Mouse (Mus musculus): ENCODE data around the gene Gata5. TPM values are rescaled to one million over a fixed set of nuclear protein-coding genes. Genes with fewer than 3 reads are reported as not detected.

Gata5 gene
- total and polyA plus RNA-seq, 3 experiments, result not detected

DNA sequence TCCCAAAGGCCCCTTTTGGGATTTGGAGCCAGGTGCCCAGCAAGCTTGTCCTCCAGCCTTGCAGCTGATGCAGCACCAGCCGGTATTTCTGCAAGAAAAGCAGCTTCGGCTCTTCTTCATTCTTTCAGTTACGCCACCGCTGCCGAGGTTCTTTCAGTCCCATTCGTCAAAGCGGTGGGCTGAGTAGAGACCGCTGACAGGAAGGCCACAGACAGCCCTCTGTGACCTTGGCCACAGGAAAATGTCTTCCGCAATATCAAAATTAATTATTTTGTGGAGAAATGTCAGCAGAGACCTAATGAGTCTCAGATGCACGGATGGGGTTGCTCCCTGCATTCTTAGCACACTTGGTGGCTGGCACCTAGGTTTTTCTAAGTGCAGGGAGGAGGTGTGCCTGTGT lies 38.8 kb upstream of the Gata5 start:
- Histone ChIP-seq H3K4me1 (ENCODE audit: control insufficient read depth in 1 of 2, insufficient read depth in 2 of 2, low read length in 2 of 2) (no peaks in the 10 kb centered on the region), H3K36me3 (ENCODE audit: control insufficient read depth in 1 of 2, insufficient read depth in 2 of 2, low read length in 2 of 2) (no peaks in the 10 kb centered on the region), H3K79me2 (ENCODE audit: control insufficient read depth, insufficient read depth, low read length, poor library complexity) (no peaks in the 10 kb centered on the region), H3K9ac (ENCODE audit: control insufficient read depth, low read depth, low read length, poor library complexity, severe bottlenecking) (no peak overlapping the region), H3K27me3 (ENCODE audit: control insufficient read depth in 1 of 2, insufficient read depth in 2 of 2, low read length in 2 of 2) (peaks cover 4 to 6% of the 10 kb centered on the region in 2 experiments), H3K27ac (ENCODE audit: control insufficient read depth, low read depth, low read length) (no peak overlapping the region), H3K9me3 (replicated peaks; ENCODE audit: insufficient read depth, low read length) (no peaks in the 10 kb centered on the region), H3K4me3 (ENCODE audit: control insufficient read depth in 1 of 2, insufficient read depth in 1 of 2, low read depth in 2 of 2, low read length in 2 of 2) (no peak overlapping the region)
- no peak for DNase-seq (ENCODE audit: low read depth, low spot score)
- TF ChIP-seq RCOR1 (IDR thresholded peaks at IDR 0.05; ENCODE audit: low read depth, low read length) (no peak), MAX (IDR thresholded peaks at IDR 0.05; ENCODE audit: low read length) (no peak), JUND (IDR thresholded peaks at IDR 0.05; ENCODE audit: low read depth, low read length) (no peak), TCF12 (IDR thresholded peaks at IDR 0.05; ENCODE audit: low read depth, low read length) (no peak), MYC (IDR thresholded peaks at IDR 0.05; ENCODE audit: low read depth, low read length) (no peak), SMC3 (IDR thresholded peaks at IDR 0.05; ENCODE audit: low read depth, low read length) (no peak), NELFE (IDR thresholded peaks at IDR 0.05; ENCODE audit: low read depth, low read length) (no peak), GABPA (IDR thresholded peaks at IDR 0.05; ENCODE audit: low read depth, low read length) (no peak), CHD1 (IDR thresholded peaks at IDR 0.05; ENCODE audit: low read depth, low read length) (no peak), TBP (IDR thresholded peaks at IDR 0.05; ENCODE audit: low read depth, low read length) (no peak), ZMIZ1 (IDR thresholded peaks at IDR 0.05; ENCODE audit: low read depth, low read length) (no peak), UBTF (IDR thresholded peaks at IDR 0.05; ENCODE audit: borderline replicate concordance, insufficient read depth, low read depth, low read length) (no peak), KAT2A (conservative IDR thresholded peaks at IDR 0.05; ENCODE audit: low read depth, low read length) (no peak), MEF2A (IDR thresholded peaks at IDR 0.05; ENCODE audit: extremely low read depth, insufficient replicate concordance, low read depth, low read length, poor library complexity, severe bottlenecking) (no peak), EP300 (IDR thresholded peaks at IDR 0.05; ENCODE audit: low read depth in 1 of 2, low read length in 2 of 2) (no peak), SIN3A (IDR thresholded peaks at IDR 0.05; ENCODE audit: low read length) (no peak)

DNA sequence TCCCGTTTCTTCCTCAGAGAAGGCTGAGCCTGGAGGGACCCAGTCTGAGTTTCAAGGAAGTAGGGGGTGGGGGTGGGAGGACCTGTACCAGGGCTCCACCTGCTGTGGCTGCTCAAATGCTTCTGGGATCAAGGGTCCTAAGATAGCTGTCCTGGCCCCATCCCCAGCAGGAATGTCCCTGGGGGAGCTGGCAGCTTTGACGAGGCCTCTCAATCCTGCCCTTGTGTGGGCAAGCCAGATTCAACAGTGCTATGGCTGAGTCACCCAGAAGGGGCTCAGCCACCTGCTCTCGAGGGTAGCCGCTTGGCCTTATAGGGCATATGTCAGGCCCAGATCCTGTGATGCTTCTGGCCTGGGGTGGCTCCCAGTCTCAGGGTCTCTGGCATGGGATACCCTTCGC lies 33.9 kb upstream of the Gata5 start:
- Histone ChIP-seq H3K4me1 (ENCODE audit: control insufficient read depth in 1 of 2, insufficient read depth in 2 of 2, low read length in 2 of 2) (no peaks in the 10 kb centered on the region), H3K27ac (ENCODE audit: control insufficient read depth, low read depth, low read length) (no peak overlapping the region), H3K4me3 (ENCODE audit: control insufficient read depth in 1 of 2, insufficient read depth in 1 of 2, low read depth in 2 of 2, low read length in 2 of 2) (no peak overlapping the region), H3K9ac (ENCODE audit: control insufficient read depth, low read depth, low read length, poor library complexity, severe bottlenecking) (no peak overlapping the region), H3K36me3 (ENCODE audit: control insufficient read depth in 1 of 2, insufficient read depth in 2 of 2, low read length in 2 of 2) (no peaks in the 10 kb centered on the region), H3K79me2 (ENCODE audit: control insufficient read depth, insufficient read depth, low read length, poor library complexity) (no peaks in the 10 kb centered on the region), H3K27me3 (ENCODE audit: control insufficient read depth in 1 of 2, insufficient read depth in 2 of 2, low read length in 2 of 2) (peaks cover 4 to 14% of the 10 kb centered on the region in 2 experiments), H3K9me3 (replicated peaks; ENCODE audit: insufficient read depth, low read length) (no peaks in the 10 kb centered on the region)
- DNase-seq (ENCODE audit: low read depth, low spot score), result no peak
- TF ChIP-seq EP300 (IDR thresholded peaks at IDR 0.05; ENCODE audit: low read depth in 1 of 2, low read length in 2 of 2) (no peak), NRF1 (IDR thresholded peaks at IDR 0.05; ENCODE audit: insufficient read depth, low read depth, low read length, poor library complexity, severe bottlenecking) (no peak), ZMIZ1 (IDR thresholded peaks at IDR 0.05; ENCODE audit: low read depth, low read length) (no peak), RAD21 (IDR thresholded peaks at IDR 0.05; ENCODE audit: low read depth, low read length) (no peak), CHD2 (IDR thresholded peaks at IDR 0.05; ENCODE audit: low read length) (no peak), MAX (IDR thresholded peaks at IDR 0.05; ENCODE audit: low read length) (no peak), SMC3 (IDR thresholded peaks at IDR 0.05; ENCODE audit: low read depth, low read length) (no peak), MEF2A (IDR thresholded peaks at IDR 0.05; ENCODE audit: extremely low read depth, insufficient replicate concordance, low read depth, low read length, poor library complexity, severe bottlenecking) (no peak), ETS1 (IDR thresholded peaks at IDR 0.05; ENCODE audit: low read depth, low read length) (no peak), MAFK (IDR thresholded peaks at IDR 0.05; ENCODE audit: borderline replicate concordance, low read depth, low read length) (no peak), POLR2AphosphoS2 (IDR thresholded peaks at IDR 0.05; ENCODE audit: low read length) (no peak), ELF1 (IDR thresholded peaks at IDR 0.05; ENCODE audit: low read depth, low read length) (no peak), POLR2A (IDR thresholded peaks at IDR 0.05; ENCODE audit: control insufficient read depth in 1 of 2, insufficient read depth in 1 of 2, low read depth in 1 of 2, low read length in 2 of 2, poor library complexity in 1 of 2) (no peak)

All from MEL (cell line).